Mouse (Mus musculus): ENCODE results near the gene Cxcl5.

Gene Cxcl5

GRCm38 (mm10) chr5:90759077-90760065, at the start of gene Cxcl5:
Gene Cxcl5, plus strand, starts transcription at chr5:90759360.
- DNase-seq (ENCODE audit: low read depth, low spot score), result peak; percentile 66

- no peak for DNase-seq (ENCODE audit: low read depth, low spot score)
Observed at GRCm38 (mm10) chr5:90711409-90711808, 47.8 kb upstream of the Cxcl5 start.

GRCm38 (mm10) chr5:90717937-90718336, 41.2 kb upstream of the Cxcl5 start:
- no peak for DNase-seq (ENCODE audit: low read depth, low spot score)

GRCm38 (mm10) chr5:90722656-90723055, 36.5 kb upstream of the Cxcl5 start:
- DNase-seq (ENCODE audit: low read depth, low spot score), result no peak

GRCm38 (mm10) chr5:90728254-90728653, 30.9 kb upstream of the Cxcl5 start:
- no peak for DNase-seq (ENCODE audit: low read depth, low spot score)

GRCm38 (mm10) chr5:90731480-90731879, 27.7 kb upstream of the Cxcl5 start:
- no peak for DNase-seq (ENCODE audit: low read depth, low spot score)

- no peak for DNase-seq (ENCODE audit: low read depth, low spot score)
Observed at GRCm38 (mm10) chr5:90742029-90742428, 17.1 kb upstream of the Cxcl5 start.

GRCm38 (mm10) chr5:90753934-90754333, 5.2 kb upstream of the Cxcl5 start:
- DNase-seq (ENCODE audit: low read depth, low spot score), result no peak

- DNase-seq (ENCODE audit: low read depth, low spot score), result no peak
Observed at GRCm38 (mm10) chr5:90758020-90758605, 1.0 kb upstream of the Cxcl5 start.

- no peak for DNase-seq (ENCODE audit: low read depth, low spot score)
Observed at GRCm38 (mm10) chr5:90760303-90760702, 1.1 kb downstream of the Cxcl5 start.

GRCm38 (mm10) chr5:90760844-90761243, 1.7 kb downstream of the Cxcl5 start:
- DNase-seq (ENCODE audit: low read depth, low spot score), result no peak

GRCm38 (mm10) chr5:90761834-90762233, 2.7 kb downstream of the Cxcl5 start:
- no peak for DNase-seq (ENCODE audit: low read depth, low spot score)

- DNase-seq (ENCODE audit: low read depth, low spot score), result no peak
Observed at GRCm38 (mm10) chr5:90763912-90764665, 4.9 kb downstream of the Cxcl5 start.

GRCm38 (mm10) chr5:90765821-90766606, 6.9 kb downstream of the Cxcl5 start:
- DNase-seq (ENCODE audit: low read depth, low spot score), result no peak

GRCm38 (mm10) chr5:90768218-90768617, 9.1 kb downstream of the Cxcl5 start, which contains the start of gene Ppbp:
Gene Ppbp, plus strand, starts transcription at chr5:90768518.
- DNase-seq (ENCODE audit: low read depth, low spot score), result no peak

- no peak for DNase-seq (ENCODE audit: low read depth, low spot score)
Observed at GRCm38 (mm10) chr5:90771369-90771768, 12.2 kb downstream of the Cxcl5 start.

- no peak for DNase-seq (ENCODE audit: low read depth, low spot score)
Observed at GRCm38 (mm10) chr5:90771880-90772653, 12.9 kb downstream of the Cxcl5 start, which contains the start of gene Pf4. Gene Pf4, plus strand, starts transcription at chr5:90772435.

GRCm38 (mm10) chr5:90775562-90775961, 16.4 kb downstream of the Cxcl5 start:
- DNase-seq (ENCODE audit: low read depth, low spot score), result no peak

GRCm38 (mm10) chr5:90777621-90778020, 18.5 kb downstream of the Cxcl5 start:
- DNase-seq (ENCODE audit: low read depth, low spot score), result peak; percentile 72

GRCm38 (mm10) chr5:90778856-90779255, 19.7 kb downstream of the Cxcl5 start:
- DNase-seq (ENCODE audit: low read depth, low spot score), result no peak

All from ZHBTc4 (cell line).